Mouse (Mus musculus) brain, embryonic 14.5 days (tissue): ENCODE data around the gene 2900011O08Rik. TPM values are rescaled to one million over a fixed set of nuclear protein-coding genes. Genes with fewer than 3 reads are reported as not detected.

Experiments
- DNase-seq: peaks from one replicate; pipeline ENCODE4 v3.0.0-alpha.2; 2011; ENCODE audit warnings: low read depth
- CTCF ChIP-seq: fragments of 200-500 bp; IDR thresholded peaks from 2 replicates; pipeline ENCODE4 v1.5.1; 2012; ENCODE audit warnings: inconsistent platforms, mild to moderate bottlenecking, moderate library complexity, borderline replicate concordance; ENCODE audit not compliant: insufficient read depth, insufficient read length; ENCODE audit errors: extremely low read depth
- POLR2A ChIP-seq: fragments of 200-500 bp; IDR thresholded peaks from 2 replicates; pipeline ENCODE4 v1.6.1; 2012; ENCODE audit warnings: mild to moderate bottlenecking, inconsistent platforms, borderline replicate concordance; ENCODE audit not compliant: poor library complexity, insufficient read depth, insufficient read length, severe bottlenecking; ENCODE audit errors: extremely low read depth
- polyA plus RNA-seq: library from polyadenylated mRNA; depleted of rRNA; stranded (reverse); fragments of >200 nt; gene quantifications from 2 replicates; pipeline ENCODE4 v1.2.3, GENCODE M21; 2012

Gene 2900011O08Rik
- polyA plus RNA-seq, 1 experiment, result 135 TPM

GRCm38 (mm10) chr16:13983161-13983560, 3.2 kb upstream of the 2900011O08Rik start:
- TF ChIP-seq POLR2A (no peak), CTCF (no peak)
- no peak for DNase-seq

GRCm38 (mm10) chr16:13986197-13986573, 219 bp upstream of the 2900011O08Rik start:
- no peak for DNase-seq
- no peak for TF ChIP-seq CTCF
- no peak for TF ChIP-seq POLR2A

- TF ChIP-seq CTCF, result no peak
- no peak for TF ChIP-seq POLR2A
- no peak for DNase-seq
These were observed 6.3 kb downstream of the 2900011O08Rik start for GRCm38 (mm10) chr16:13992518-13993248.

GRCm38 (mm10) chr16:13994076-13994475, 7.7 kb downstream of the 2900011O08Rik start:
- TF ChIP-seq CTCF (no peak), POLR2A (no peak)

GRCm38 (mm10) chr16:13994502-13994901, 8.1 kb downstream of the 2900011O08Rik start:
- TF ChIP-seq CTCF, result no peak
- no peak for DNase-seq

More at GRCm38 (mm10) chr16:13994076-13994475, 7.7 kb downstream of the 2900011O08Rik start:
- DNase-seq, result no peak

- TF ChIP-seq CTCF (no peak), POLR2A (no peak)
- no peak for DNase-seq
These were observed 17.2 kb downstream of the 2900011O08Rik start for GRCm38 (mm10) chr16:14003386-14004130.

- DNase-seq, result peak; percentile 45
- TF ChIP-seq POLR2A (no peak), CTCF (peak; percentile 28; the same call in 1 of the 2 replicates)
These were observed 17.8 kb downstream of the 2900011O08Rik start for GRCm38 (mm10) chr16:14004170-14004569.

- TF ChIP-seq CTCF (no peak), POLR2A (no peak)
These were observed 18.3 kb downstream of the 2900011O08Rik start for GRCm38 (mm10) chr16:14004726-14005125.

GRCm38 (mm10) chr16:14005266-14005665, 18.9 kb downstream of the 2900011O08Rik start:
- DNase-seq, result no peak
- TF ChIP-seq CTCF (no peak), POLR2A (no peak)

More at GRCm38 (mm10) chr16:14004726-14005125, 18.3 kb downstream of the 2900011O08Rik start:
- no peak for DNase-seq

- TF ChIP-seq CTCF (no peak), POLR2A (no peak)
These were observed 21.7 kb downstream of the 2900011O08Rik start for GRCm38 (mm10) chr16:14008081-14008480.

GRCm38 (mm10) chr16:14008708-14009107, 22.3 kb downstream of the 2900011O08Rik start:
- no peak for DNase-seq
- no peak for TF ChIP-seq CTCF
- TF ChIP-seq POLR2A, result no peak

More at GRCm38 (mm10) chr16:14008081-14008480, 21.7 kb downstream of the 2900011O08Rik start:
- no peak for DNase-seq

- no peak for TF ChIP-seq POLR2A
- TF ChIP-seq CTCF, result no peak
- DNase-seq, result no peak
These were observed 23.6 kb downstream of the 2900011O08Rik start for GRCm38 (mm10) chr16:14009966-14010365.

GRCm38 (mm10) chr16:14017306-14017705, 30.9 kb downstream of the 2900011O08Rik start:
- DNase-seq, result no peak
- no peak for TF ChIP-seq CTCF
- no peak for TF ChIP-seq POLR2A
